ENCODE assay signal across 15 mouse cellular contexts in genomic region chr6:140152418-140153176, GRCm38 (mm10).
DNase-seq lines count a peak whose midpoint lies in the region; ATAC-seq and TF ChIP-seq lines count a peak whose summit lies in the region.
"Had no signal": no experiment of that assay in that cellular context is flagged by ENCODE, and none has a peak within 500 bp of the region (broad histone marks: within the 10 kb centered on the region; RNA-seq: fewer than 3 reads in every experiment).

No protein-coding gene starts in this region.

- H3K9me3 ChIP-seq in neural tube, embryonic 13.5 days = no peaks in the 10 kb centered on the region
- H3K9me3 ChIP-seq in neural tube, embryonic 15.5 days (replicated peaks) = no peaks in the 10 kb centered on the region
- no peaks in the 10 kb centered on the region for H3K9me3 ChIP-seq in forebrain, embryonic 13.5 days (replicated peaks)
- H3K9me3 ChIP-seq: stomach, embryonic 15.5 days had no signal

- no peak for TF ChIP-seq CTCF in left cerebral cortex, adult 2 months (IDR thresholded peaks at IDR 0.05)

- H3K27ac ChIP-seq in neural tube, embryonic 13.5 days (replicated peaks) = 0 out of 2 replicates have a peak overlapping the region, but pooled peaks have one; percentile 49
- no peak overlapping the region for H3K27ac ChIP-seq in neural tube, embryonic 15.5 days (replicated peaks)
- H3K27ac ChIP-seq in left cerebral cortex, adult 2 months = no peak overlapping the region
- H3K27ac ChIP-seq in forebrain, embryonic 13.5 days = no peak overlapping the region
- H3K27ac ChIP-seq: heart, adult 2 months; stomach, embryonic 15.5 days had no signal

- intact Hi-C loops in left cerebral cortex, adult 2 months (cut with DNase I) = loop anchor here (1.0 to 5.0 kb wide), 2 partner anchors 272 to 275 kb away; partner anchors contain the start of gene Plekha5

- 69% methylated on average over 10 of the region's 10 CpGs for WGBS in neural tube, embryonic 13.5 days
- WGBS in neural tube, embryonic 15.5 days = 70% methylated on average over 10 of the region's 10 CpGs
- 65% methylated on average over 10 of the region's 10 CpGs for WGBS in forebrain, embryonic 13.5 days

- peaks cover 16% of the 10 kb centered on the region for H3K4me1 ChIP-seq in neural tube, embryonic 13.5 days (replicated peaks)
- H3K4me1 ChIP-seq in neural tube, embryonic 15.5 days = peaks cover 15% of the 10 kb centered on the region
- peaks cover 9% of the 10 kb centered on the region; the same call in 1 of the 2 replicates for H3K4me1 ChIP-seq in forebrain, embryonic 13.5 days

- H3K36me3 ChIP-seq in neural tube, embryonic 13.5 days = no peaks in the 10 kb centered on the region
- H3K36me3 ChIP-seq in neural tube, embryonic 15.5 days = no peaks in the 10 kb centered on the region
- no peaks in the 10 kb centered on the region for H3K36me3 ChIP-seq in forebrain, embryonic 13.5 days (ENCODE audit: poor library complexity, severe bottlenecking)
- H3K36me3 ChIP-seq: stomach, embryonic 15.5 days had no signal

- H3K4me2 ChIP-seq in neural tube, embryonic 13.5 days = no peak overlapping the region
- no peak overlapping the region for H3K4me2 ChIP-seq in neural tube, embryonic 15.5 days
- no peak overlapping the region for H3K4me2 ChIP-seq in forebrain, embryonic 13.5 days
- H3K4me2 ChIP-seq: lung, embryonic 14.5 days; stomach, embryonic 15.5 days had no signal

- H3K9ac ChIP-seq in neural tube, embryonic 13.5 days = no peak overlapping the region
- H3K9ac ChIP-seq in neural tube, embryonic 15.5 days (replicated peaks) = no peak overlapping the region
- no peak overlapping the region for H3K9ac ChIP-seq in forebrain, embryonic 13.5 days
- H3K9ac ChIP-seq: lung, embryonic 14.5 days; stomach, embryonic 15.5 days had no signal

- H3K4me3 ChIP-seq in neural tube, embryonic 13.5 days = no peak overlapping the region
- no peak overlapping the region for H3K4me3 ChIP-seq in neural tube, embryonic 15.5 days (replicated peaks)
- no peak overlapping the region for H3K4me3 ChIP-seq in left cerebral cortex, adult 2 months
- no peak overlapping the region for H3K4me3 ChIP-seq in forebrain, embryonic 13.5 days
- H3K4me3 ChIP-seq: heart, adult 2 months; stomach, embryonic 15.5 days had no signal

- no peaks in the 10 kb centered on the region for H3K27me3 ChIP-seq in neural tube, embryonic 13.5 days
- H3K27me3 ChIP-seq in neural tube, embryonic 15.5 days (replicated peaks) = no peaks in the 10 kb centered on the region
- H3K27me3 ChIP-seq in forebrain, embryonic 13.5 days = no peaks in the 10 kb centered on the region
- H3K27me3 ChIP-seq: CH12.LX; stomach, embryonic 15.5 days had no signal

- ATAC-seq in neural tube, embryonic 13.5 days (ENCODE audit: low read depth) = no peak
- no peak for ATAC-seq in neural tube, embryonic 15.5 days (ENCODE audit: low FRiP score)
- ATAC-seq in forebrain, embryonic 13.5 days = no peak
- ATAC-seq: intestine, embryonic 16.5 days had no signal

- peak; percentile 36 to 42 for DNase-seq in frontal cortex, postnatal 36 days (ENCODE audit: low spot score in 2 of 2)
- peak; percentile 20 to 44 for DNase-seq in left cerebral cortex, adult 2 months (ENCODE audit: extremely low spot score in 1 of 2, low spot score in 2 of 2)
- DNase-seq in right cerebral cortex, postnatal 14 days = peak; percentile 49
- no peak for DNase-seq in kidney, adult 18-20 months
- no peak for DNase-seq in cerebellum, postnatal 25 days
- DNase-seq: cerebellum, adult 9-10 months; heart, adult 2 months; heart, postnatal 36 days; lung, embryonic 14.5 days had no signal

Comparison
In these comparisons a context has a peak if more than half of its experiments do, and no peak if none do; other contexts are left out.
1. DNase-seq: peak in frontal cortex, postnatal 36 days (2 of 2), left cerebral cortex, adult 2 months (2 of 2) and right cerebral cortex, postnatal 14 days (single experiment); none in kidney, adult 18-20 months (single experiment) and cerebellum, postnatal 25 days (0 of 2).